Mouse (Mus musculus) neural tube, embryonic 11.5 days (tissue): ENCODE results near the gene Myo15b. TPM values are rescaled to one million over a fixed set of nuclear protein-coding genes. Genes with fewer than 3 reads are reported as not detected.
A peak's percentile ranks its signal among the peaks of the same experiment; 100 is the strongest.
"Not testable (repeated sequence)": the region's sequence is repeated elsewhere in the genome, so short reads cannot be mapped to it uniquely, and the experiment has no call there.

ENCODE experiments used
- ATAC-seq: fragments of 200-750 bp; cut with Nextera tagmentation; 2 replicates; pipeline ENCODE4 v1.8.0; 2017; ENCODE audit warnings: moderate number of reproducible peaks, mild to moderate bottlenecking, moderate TSS enrichment, moderate library complexity; ENCODE audit not compliant: insufficient read depth, low FRiP score, low TSS enrichment
- DNase-seq: peaks from one replicate; pipeline ENCODE4 v3.0.0-alpha.2; 2015; ENCODE audit warnings: low spot score
- H3K27ac ChIP-seq: fragments of 300-500 bp; sonication (generic); 2 replicates; pipeline ENCODE4 v1.5.1; 2014; ENCODE audit warnings: low read depth, mild to moderate bottlenecking, low read length
- H3K27me3 ChIP-seq: fragments of 300-500 bp; sonication (generic); 2 replicates; pipeline ENCODE4 v1.6.1; 2014; ENCODE audit warnings: mild to moderate bottlenecking, low read length, mixed read lengths; ENCODE audit not compliant: control insufficient read depth, insufficient read depth
- H3K36me3 ChIP-seq: fragments of 300-500 bp; sonication (generic); 2 replicates; pipeline ENCODE4 v1.6.1; 2014; ENCODE audit warnings: mild to moderate bottlenecking, low read length, moderate library complexity, mixed read lengths; ENCODE audit not compliant: control insufficient read depth, insufficient read depth
- H3K4me1 ChIP-seq: fragments of 300-500 bp; sonication (generic); 2 replicates; pipeline ENCODE4 v1.6.1; 2014; ENCODE audit warnings: low read length, mixed read lengths; ENCODE audit not compliant: control insufficient read depth, insufficient read depth
- H3K4me2 ChIP-seq: fragments of 300-500 bp; sonication (generic); 2 replicates; pipeline ENCODE4 v1.6.1; 2014; ENCODE audit warnings: low read depth, mild to moderate bottlenecking, moderate library complexity
- H3K4me3 ChIP-seq: fragments of 300-500 bp; sonication (generic); 2 replicates; pipeline ENCODE4 v1.5.1; 2014; ENCODE audit warnings: low read depth, low read length
- H3K9ac ChIP-seq: fragments of 300-500 bp; sonication (generic); 2 replicates; pipeline ENCODE4 v1.6.1; 2014; ENCODE audit warnings: mild to moderate bottlenecking, low read length
- H3K9me3 ChIP-seq: fragments of 300-500 bp; sonication (generic); 2 replicates; pipeline ENCODE4 v1.6.1; 2016; ENCODE audit warnings: low read length; ENCODE audit not compliant: control insufficient read depth
- WGBS: fragments of 180-500 bp; shearing (Covaris S2); extraction: QIAGEN DNeasy Blood & Tissue Kit; methylation state at CpG from one replicate; pipeline ENCODE4 v1.1.7; 2014; 5-methylcytosine and 5-hydroxymethylcytosine counted together
- polyA plus RNA-seq: library from polyadenylated mRNA; unstranded; fragments of >200 nt; fragmentation: Nextera tagmentation; extraction: Ambion mirVana; gene quantifications from 2 replicates; pipeline ENCODE4 v1.2.1, GENCODE M21; 2014

The Myo15b gene
- polyA plus RNA-seq, 1 experiment from 2014 or later, result 0.13 TPM

- Histone ChIP-seq H3K4me3 (no peak overlapping the region), H3K36me3 (no peaks in the 10 kb centered on the region), H3K27me3 (no peaks in the 10 kb centered on the region), H3K4me2 (no peak overlapping the region), H3K4me1 (peaks cover 10% of the 10 kb centered on the region; the same call in 1 of the 2 replicates), H3K9me3 (no peaks in the 10 kb centered on the region), H3K27ac (no peak overlapping the region), H3K9ac (no peak overlapping the region)
- ATAC-seq, result no peak
- WGBS, result 80% methylated on average over 8 of the region's 8 CpGs
- DNase-seq, result no peak
Measured at GRCm38 (mm10) chr11:115844240-115844639, 14.0 kb upstream of the Myo15b start.

DNA sequence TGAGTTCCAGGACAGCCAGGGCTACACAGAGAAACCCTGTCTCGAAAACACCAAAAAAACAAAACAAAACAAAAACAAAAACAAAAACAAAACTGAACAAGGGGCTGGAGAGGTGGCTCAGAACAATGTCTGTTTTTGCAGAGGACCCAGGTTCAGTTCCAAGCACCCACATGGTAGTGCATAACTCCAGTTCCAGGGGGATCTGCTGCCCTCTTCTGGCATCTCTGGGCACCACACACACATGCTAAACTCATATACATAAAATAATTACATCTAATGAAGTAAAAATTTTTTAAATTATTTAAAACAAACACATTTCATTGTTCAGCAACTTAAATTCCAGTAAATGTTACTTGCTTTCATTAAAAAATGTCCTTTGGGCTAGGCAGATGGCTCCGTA, 12.4 kb upstream of the Myo15b start:
- no peak for DNase-seq
- Histone ChIP-seq H3K27ac (no peak overlapping the region), H3K4me3 (no peak overlapping the region), H3K9me3 (no peaks in the 10 kb centered on the region), H3K4me1 (peaks cover 7% of the 10 kb centered on the region; the same call in 1 of the 2 replicates), H3K9ac (no peak overlapping the region), H3K27me3 (no peaks in the 10 kb centered on the region), H3K36me3 (no peaks in the 10 kb centered on the region), H3K4me2 (no peak overlapping the region)
- 95% methylated on average over 2 of the region's 2 CpGs for WGBS
- ATAC-seq, result no peak

DNA sequence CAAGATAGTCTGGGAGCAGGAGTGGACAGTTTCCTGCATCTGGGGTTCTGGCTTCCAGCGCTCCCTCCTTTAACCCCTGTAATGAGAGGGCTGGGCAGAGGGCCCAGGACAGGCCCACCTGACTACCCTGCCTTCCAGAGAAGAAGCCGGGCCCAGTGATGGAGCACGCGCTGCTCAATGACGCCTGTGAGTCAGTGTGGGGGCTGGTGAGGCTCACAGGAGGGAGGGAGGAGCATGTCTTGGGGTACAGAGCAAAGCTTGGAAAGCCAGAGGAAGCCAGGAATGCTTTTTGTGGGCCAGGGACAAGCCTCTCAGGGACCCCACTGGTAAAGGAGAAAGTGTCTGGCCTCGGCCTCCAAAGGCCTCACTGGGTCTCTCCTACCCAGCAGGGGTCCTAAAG, 3.5 kb upstream of the Myo15b start:
- no peak overlapping the region for H3K9ac ChIP-seq
- ATAC-seq (no peak), DNase-seq (no peak)
- H3K36me3 ChIP-seq, result no peaks in the 10 kb centered on the region; the same call in 1 of the 2 replicates
- no peak overlapping the region for H3K4me2 ChIP-seq
- H3K4me3 ChIP-seq, result no peak overlapping the region
- no peaks in the 10 kb centered on the region for H3K9me3 ChIP-seq
- WGBS, result 86% methylated on average over 6 of the region's 6 CpGs
- H3K27me3 ChIP-seq, result peaks cover 22% of the 10 kb centered on the region
- H3K27ac ChIP-seq, result no peak overlapping the region
- peaks cover 3% of the 10 kb centered on the region; the same call in 1 of the 2 replicates for H3K4me1 ChIP-seq

DNA sequence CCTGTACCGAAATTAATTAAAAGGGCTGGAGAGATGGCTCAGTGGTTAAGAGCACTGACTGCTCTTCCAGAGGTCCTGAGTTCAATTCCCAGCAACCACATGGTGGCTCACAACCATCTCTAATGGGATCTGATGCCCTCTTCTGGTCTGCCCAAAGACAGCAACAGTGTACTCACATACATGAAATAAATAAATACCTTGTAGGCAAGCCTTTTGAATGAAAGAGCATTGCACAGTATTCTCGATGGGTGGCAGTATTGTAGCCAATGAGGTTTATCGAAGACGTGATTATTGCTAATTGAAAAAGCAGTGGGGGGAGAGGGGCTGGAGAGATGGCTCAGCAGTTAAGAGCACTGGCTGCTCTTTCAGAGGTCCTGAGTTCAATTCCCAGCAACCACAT, 1.1 kb upstream of the Myo15b start:
- H3K27ac ChIP-seq, H3K9ac ChIP-seq, H3K4me2 ChIP-seq, DNase-seq, H3K4me1 ChIP-seq, ATAC-seq, H3K36me3 ChIP-seq, H3K9me3 ChIP-seq, H3K4me3 ChIP-seq: not testable (repeated sequence)
- 92% methylated on average over 4 of the region's 4 CpGs for WGBS
- peaks cover 36% of the 10 kb centered on the region for H3K27me3 ChIP-seq

- Histone ChIP-seq H3K27ac (no peak overlapping the region), H3K9me3 (no peaks in the 10 kb centered on the region), H3K36me3 (no peaks in the 10 kb centered on the region; the same call in 1 of the 2 replicates), H3K9ac (no peak overlapping the region), H3K27me3 (peaks cover 37% of the 10 kb centered on the region), H3K4me3 (no peak overlapping the region), H3K4me2 (no peak overlapping the region), H3K4me1 (peaks cover 3% of the 10 kb centered on the region; the same call in 1 of the 2 replicates)
- DNase-seq (no peak), ATAC-seq (no peak)
- 53% methylated on average over 12 of the region's 13 CpGs for WGBS
Measured at GRCm38 (mm10) chr11:115857936-115858335, 270 bp upstream of the Myo15b start.

GRCm38 (mm10) chr11:115859143-115859945, 1.1 kb downstream of the Myo15b start:
- H3K4me1 ChIP-seq, result peaks cover 3% of the 10 kb centered on the region; the same call in 1 of the 2 replicates
- ATAC-seq (peak; percentile 80), DNase-seq (peak; percentile 90)
- peaks cover 38% of the 10 kb centered on the region for H3K27me3 ChIP-seq
- H3K27ac ChIP-seq, result no peak overlapping the region
- WGBS, result 2% methylated on average over 72 of the region's 75 CpGs
- peak overlapping the region; percentile 26; the same call in 1 of the 2 replicates for H3K9ac ChIP-seq
- no peaks in the 10 kb centered on the region for H3K9me3 ChIP-seq
- H3K4me2 ChIP-seq, result peak overlapping the region; percentile 41
- peak overlapping the region; percentile 27 for H3K4me3 ChIP-seq
- H3K36me3 ChIP-seq, result no peaks in the 10 kb centered on the region; the same call in 1 of the 2 replicates

DNA sequence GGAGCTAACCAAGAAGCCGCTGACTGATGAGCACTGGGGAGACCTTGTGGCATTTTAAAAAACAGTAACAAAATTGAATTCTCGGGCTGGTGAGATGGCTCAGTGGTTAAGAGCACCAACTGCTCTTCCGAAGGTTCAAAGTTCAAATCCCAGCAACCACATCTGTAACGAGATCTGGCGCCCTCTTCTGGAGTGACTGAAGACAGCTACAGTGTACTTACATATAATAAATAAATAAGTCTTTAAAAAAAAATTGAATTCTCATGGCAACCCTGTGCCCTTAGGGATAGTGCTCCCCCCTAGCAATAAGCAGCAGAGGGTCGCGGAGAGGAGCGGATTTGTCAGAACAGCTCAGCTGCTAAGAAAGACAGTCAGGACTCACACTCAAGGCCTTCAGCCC, 5.7 kb downstream of the Myo15b start:
- DNase-seq (no peak), ATAC-seq (no peak)
- H3K27ac ChIP-seq, result no peak overlapping the region
- no peaks in the 10 kb centered on the region for H3K9me3 ChIP-seq
- H3K9ac ChIP-seq, result no peak overlapping the region
- no peak overlapping the region for H3K4me3 ChIP-seq
- 89% methylated on average over 8 of the region's 8 CpGs for WGBS
- no peaks in the 10 kb centered on the region; the same call in 1 of the 2 replicates for H3K36me3 ChIP-seq
- no peaks in the 10 kb centered on the region for H3K4me1 ChIP-seq
- H3K4me2 ChIP-seq, result no peak overlapping the region
- H3K27me3 ChIP-seq, result peaks cover 23% of the 10 kb centered on the region

DNA sequence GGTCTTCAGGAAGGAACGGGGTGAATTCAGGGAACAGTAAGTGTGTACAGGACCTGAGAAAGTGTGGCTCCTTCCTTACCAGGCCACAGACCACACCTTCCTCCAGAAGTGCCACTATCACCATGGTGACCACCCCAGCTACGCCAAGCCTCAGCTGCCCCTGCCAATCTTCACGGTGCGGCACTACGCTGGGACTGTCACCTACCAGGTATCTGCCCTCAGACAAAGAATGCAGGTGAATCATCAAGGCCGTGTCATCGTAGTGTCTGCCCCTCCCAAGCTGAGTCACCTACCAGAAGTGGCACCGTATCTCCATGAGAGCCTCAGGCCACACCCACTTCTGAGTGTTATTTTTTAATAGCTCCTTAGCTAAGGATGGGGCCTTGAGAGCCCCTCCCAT, 11.2 kb downstream of the Myo15b start:
- no peak overlapping the region for H3K4me2 ChIP-seq
- no peaks in the 10 kb centered on the region for H3K9me3 ChIP-seq
- no peaks in the 10 kb centered on the region for H3K27me3 ChIP-seq
- 83% methylated on average over 8 of the region's 8 CpGs for WGBS
- no peak overlapping the region for H3K27ac ChIP-seq
- no peaks in the 10 kb centered on the region; the same call in 1 of the 2 replicates for H3K36me3 ChIP-seq
- H3K4me3 ChIP-seq, result no peak overlapping the region
- no peak overlapping the region for H3K9ac ChIP-seq
- DNase-seq (no peak), ATAC-seq (no peak)
- H3K4me1 ChIP-seq, result no peaks in the 10 kb centered on the region

GRCm38 (mm10) chr11:115872437-115872836, 14.2 kb downstream of the Myo15b start:
- DNase-seq (no peak), ATAC-seq (no peak)
- Histone ChIP-seq H3K27me3 (no peaks in the 10 kb centered on the region), H3K9me3 (no peaks in the 10 kb centered on the region), H3K4me1 (no peaks in the 10 kb centered on the region), H3K9ac (no peak overlapping the region), H3K36me3 (no peaks in the 10 kb centered on the region), H3K27ac (no peak overlapping the region), H3K4me3 (no peak overlapping the region), H3K4me2 (no peak overlapping the region)
- 79% methylated on average over 4 of the region's 4 CpGs for WGBS
